Mouse (Mus musculus) heart, embryonic 14.5 days (tissue): ENCODE results near the gene Dusp23. TPM values are rescaled to one million over a fixed set of nuclear protein-coding genes. Genes with fewer than 3 reads are reported as not detected.

ENCODE experiments used
- ATAC-seq: fragments of 200-750 bp; cut with Nextera tagmentation; 2 replicates; pipeline ENCODE4 v1.8.0; 2017; ENCODE audit warnings: low read depth, moderate TSS enrichment; ENCODE audit not compliant: insufficient number of reproducible peaks, insufficient read depth, low FRiP score
- H3K27ac ChIP-seq, 2 experiments: fragments of 200-500 bp in 1 of 2; fragments of 300-500 bp in 1 of 2; sonication (generic) in 1 of 2; replicated peaks in 1 of 2; 2 replicates each; pipeline ENCODE4 v1.5.1; 2012 to 2014; ENCODE audit warnings: low read depth in 2 of 2, low read length in 2 of 2, control low read depth in 1 of 2, mild to moderate bottlenecking in 1 of 2, mixed read lengths in 1 of 2; ENCODE audit not compliant: control insufficient read depth in 1 of 2, insufficient read depth in 1 of 2
- H3K27me3 ChIP-seq: fragments of 300-500 bp; sonication (generic); 2 replicates; pipeline ENCODE4 v1.6.1; 2014; ENCODE audit warnings: mild to moderate bottlenecking, low read length, control low read depth; ENCODE audit not compliant: control insufficient read depth, insufficient read depth
- H3K36me3 ChIP-seq: fragments of 300-500 bp; sonication (generic); 2 replicates; pipeline ENCODE4 v1.6.1; 2014; ENCODE audit warnings: mild to moderate bottlenecking, control low read depth, low read length, mixed read lengths; ENCODE audit not compliant: control insufficient read depth, insufficient read depth
- H3K4me1 ChIP-seq, 2 experiments: fragments of 200-500 bp in 1 of 2; fragments of 300-500 bp in 1 of 2; sonication (generic) in 1 of 2; 2 replicates each; pipeline ENCODE4 v1.6.1; 2012 to 2014; ENCODE audit warnings: low read length in 2 of 2, control low read depth in 1 of 2, mixed read lengths in 1 of 2; ENCODE audit not compliant: control insufficient read depth in 2 of 2, insufficient read depth in 2 of 2
- H3K4me2 ChIP-seq: fragments of 300-500 bp; sonication (generic); 2 replicates; pipeline ENCODE4 v1.6.1; 2014; ENCODE audit warnings: mild to moderate bottlenecking, low read length
- H3K4me3 ChIP-seq, 2 experiments: fragments of 200-500 bp in 1 of 2; fragments of 300-500 bp in 1 of 2; sonication (generic) in 1 of 2; 2 replicates each; pipeline ENCODE4 v1.5.1; 2012 to 2014; ENCODE audit warnings: low read length in 2 of 2, mild to moderate bottlenecking in 2 of 2, control low read depth in 1 of 2, low read depth in 1 of 2, moderate library complexity in 1 of 2; ENCODE audit not compliant: control insufficient read depth in 1 of 2, insufficient read depth in 1 of 2
- H3K9ac ChIP-seq: fragments of 300-500 bp; sonication (generic); 2 replicates; pipeline ENCODE4 v1.6.1; 2014; ENCODE audit warnings: mild to moderate bottlenecking, low read length
- H3K9me3 ChIP-seq: fragments of 300-500 bp; sonication (generic); 2 replicates; pipeline ENCODE4 v1.6.1; 2016; ENCODE audit warnings: low read length, control low read depth; ENCODE audit not compliant: control insufficient read depth
- WGBS: fragments of 180-500 bp; shearing (Covaris S2); extraction: QIAGEN DNeasy Blood & Tissue Kit; methylation state at CpG from one replicate; pipeline ENCODE4 v1.1.7; 2014; 5-methylcytosine and 5-hydroxymethylcytosine counted together
- polyA plus RNA-seq: library from polyadenylated mRNA; unstranded; fragments of >200 nt; fragmentation: Nextera tagmentation; extraction: Ambion mirVana; gene quantifications from 2 replicates; pipeline ENCODE4 v1.2.1, GENCODE M21; 2014

Gene Dusp23
- polyA plus RNA-seq, 1 experiment from 2014 or later: 13.6 TPM

- Histone ChIP-seq H3K9ac (no peak overlapping the region), H3K27ac (no peak overlapping the region), H3K4me2 (no peak overlapping the region), H3K9me3 (peaks cover 7% of the 10 kb centered on the region; the same call in 1 of the 2 replicates), H3K27me3 (no peaks in the 10 kb centered on the region), H3K36me3 (no peaks in the 10 kb centered on the region), H3K4me1 (no peaks in the 10 kb centered on the region), H3K4me3 (no peak overlapping the region)
- WGBS: 56% methylated on average over 5 of the region's 5 CpGs
- no peak for ATAC-seq
Measured at GRCm38 (mm10) chr1:172623599-172623998, 9.2 kb downstream of the Dusp23 start.

GRCm38 (mm10) chr1:172619235-172619634, 13.5 kb downstream of the Dusp23 start:
- Histone ChIP-seq H3K36me3 (no peaks in the 10 kb centered on the region), H3K4me1 (peaks cover 0 to 2% of the 10 kb centered on the region in 2 experiments; a peak in 1 of 4 replicates), H3K4me3 (no peak overlapping the region), H3K4me2 (no peak overlapping the region), H3K27me3 (no peaks in the 10 kb centered on the region), H3K9me3 (no peaks in the 10 kb centered on the region), H3K9ac (no peak overlapping the region), H3K27ac (no peak overlapping the region)
- 14% methylated on average over 7 of the region's 7 CpGs for WGBS
- ATAC-seq: no peak

GRCm38 (mm10) chr1:172618141-172618540, 14.6 kb downstream of the Dusp23 start:
- Histone ChIP-seq H3K4me2 (no peak overlapping the region), H3K4me1 (peaks cover 0 to 2% of the 10 kb centered on the region in 2 experiments; a peak in 1 of 4 replicates), H3K4me3 (no peak overlapping the region), H3K36me3 (no peaks in the 10 kb centered on the region), H3K9ac (no peak overlapping the region), H3K27me3 (no peaks in the 10 kb centered on the region), H3K27ac (no peak overlapping the region), H3K9me3 (no peaks in the 10 kb centered on the region)
- ATAC-seq: no peak
- WGBS: 90% methylated on average over 4 of the region's 4 CpGs

GRCm38 (mm10) chr1:172617365-172618076, 15.2 kb downstream of the Dusp23 start:
- Histone ChIP-seq H3K27ac (no peak overlapping the region), H3K4me3 (0 out of 4 replicates have a peak overlapping the region, but pooled peaks of 1 of the 2 experiments have one; percentile 31)

GRCm38 (mm10) chr1:172616537-172617300, 16.0 kb downstream of the Dusp23 start:
- Histone ChIP-seq H3K4me2 (peak overlapping the region; percentile 63), H3K9me3 (no peaks in the 10 kb centered on the region), H3K4me1 (peaks cover 0 to 2% of the 10 kb centered on the region in 2 experiments; a peak in 1 of 4 replicates), H3K9ac (peak overlapping the region; percentile 58), H3K4me3 (peak overlapping the region; percentile 26 to 31), H3K27me3 (no peaks in the 10 kb centered on the region), H3K27ac (no peak overlapping the region), H3K36me3 (no peaks in the 10 kb centered on the region)
- no peak for ATAC-seq
- WGBS: 14% methylated on average over 22 of the region's 22 CpGs

More at GRCm38 (mm10) chr1:172617365-172618076, 15.2 kb downstream of the Dusp23 start:
- no peak overlapping the region for H3K9ac ChIP-seq
- H3K36me3 ChIP-seq: no peaks in the 10 kb centered on the region
- WGBS: 38% methylated on average over 14 of the region's 14 CpGs
- no peaks in the 10 kb centered on the region for H3K27me3 ChIP-seq
- peak overlapping the region; percentile 63 for H3K4me2 ChIP-seq
- no peak for ATAC-seq
- H3K9me3 ChIP-seq: no peaks in the 10 kb centered on the region
- H3K4me1 ChIP-seq: peaks cover 0 to 2% of the 10 kb centered on the region in 2 experiments; a peak in 1 of 4 replicates

GRCm38 (mm10) chr1:172615412-172615811, 17.4 kb downstream of the Dusp23 start:
- H3K9me3 ChIP-seq: no peaks in the 10 kb centered on the region
- ATAC-seq: no peak
- H3K27ac ChIP-seq: no peak overlapping the region
- no peaks in the 10 kb centered on the region for H3K27me3 ChIP-seq
- no peak overlapping the region for H3K9ac ChIP-seq
- peaks cover 0 to 2% of the 10 kb centered on the region in 2 experiments; a peak in 1 of 4 replicates for H3K4me1 ChIP-seq
- no peak overlapping the region for H3K4me2 ChIP-seq
- H3K4me3 ChIP-seq: no peak overlapping the region
- 53% methylated on average over 4 of the region's 4 CpGs for WGBS
- no peaks in the 10 kb centered on the region for H3K36me3 ChIP-seq

- Histone ChIP-seq H3K27me3 (no peaks in the 10 kb centered on the region), H3K9me3 (no peaks in the 10 kb centered on the region), H3K4me2 (no peak overlapping the region), H3K36me3 (no peaks in the 10 kb centered on the region), H3K4me1 (peaks cover 0 to 2% of the 10 kb centered on the region in 2 experiments; a peak in 1 of 4 replicates), H3K9ac (no peak overlapping the region), H3K4me3 (no peak overlapping the region), H3K27ac (no peak overlapping the region)
- 80% methylated on average over 10 of the region's 10 CpGs for WGBS
- ATAC-seq: no peak
Measured at GRCm38 (mm10) chr1:172614654-172615053, 18.1 kb downstream of the Dusp23 start.
